Mouse (Mus musculus) ES-Bruce4 (cell line): ENCODE data around the gene A630089N07Rik.

ENCODE experiments used
- CTCF ChIP-seq: IDR thresholded peaks from one replicate; pipeline ENCODE4 v1.8.1; 2011; ENCODE audit warnings: low read depth, low read length
- POLR2A ChIP-seq: IDR thresholded peaks from one replicate; pipeline ENCODE4 v1.8.1; 2011; ENCODE audit warnings: low read length; ENCODE audit not compliant: insufficient read depth

- TF ChIP-seq CTCF (no peak), POLR2A (no peak)
Measured at GRCm38 (mm10) chr16:97991517-97991916, 90.7 kb downstream of the A630089N07Rik start.
